ENCODE assay signal across 32 mouse cellular contexts in the genomic region with DNA sequence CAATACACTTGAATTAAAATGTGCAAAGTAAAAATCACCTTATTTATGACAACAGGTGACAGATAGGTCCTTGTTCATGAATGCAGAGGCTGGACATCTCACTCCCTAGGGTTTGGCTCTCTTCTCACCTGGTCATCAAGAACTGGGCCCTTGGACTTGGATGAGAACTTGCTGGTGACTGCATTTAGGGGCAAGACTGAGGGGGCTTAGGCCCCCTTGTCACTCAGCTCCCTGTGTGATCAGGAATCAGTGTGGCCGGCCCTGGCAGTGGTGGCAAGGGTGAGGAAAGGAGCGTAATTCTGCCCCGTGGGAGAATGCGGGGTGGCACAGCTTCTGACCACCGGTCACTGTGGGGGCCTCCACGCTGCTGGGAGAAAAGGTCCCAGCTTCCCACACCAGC. TPM values are rescaled to one million over a fixed set of nuclear protein-coding genes. Genes with fewer than 3 reads are reported as not detected.
"Had no signal": no experiment of that assay in that cellular context is flagged by ENCODE, and none has a peak within 500 bp of the region (broad histone marks: within the 10 kb centered on the region; RNA-seq: fewer than 3 reads in every experiment).

No protein-coding gene starts in this region.

- DNase-seq: left cerebral cortex, postnatal 4 days; liver; liver, embryonic 13.5 days; lung, adult 18-20 months; lung, adult 2 months; lung, embryonic 14.5 days; lung, postnatal 10 days; lung, postnatal 14 days; lung, postnatal 36 days; lung, postnatal 4 days; midbrain, embryonic 14.5 days had no signal

- H3K9ac ChIP-seq: limb, embryonic 12.5 days; limb, embryonic 13.5 days; limb, embryonic 15.5 days; liver, embryonic 13.5 days; liver, embryonic 14.5 days; liver, embryonic 15.5 days; lung, embryonic 14.5 days; lung, embryonic 15.5 days; midbrain, embryonic 12.5 days; midbrain, embryonic 13.5 days; midbrain, embryonic 15.5 days; neural tube, embryonic 12.5 days; neural tube, embryonic 13.5 days had no signal

- H3K4me3 ChIP-seq: left cerebral cortex, adult 2 months; limb, embryonic 10.5 days; limb, embryonic 12.5 days; limb, embryonic 13.5 days; limb, embryonic 15.5 days; liver, embryonic 13.5 days; liver, embryonic 15.5 days; lung, embryonic 15.5 days; megakaryocyte, embryonic 14.5 days; midbrain, embryonic 12.5 days; midbrain, embryonic 13.5 days; midbrain, embryonic 15.5 days; myocyte; neural tube, embryonic 12.5 days; neural tube, embryonic 13.5 days had no signal

- H3K9me3 ChIP-seq: limb, embryonic 10.5 days; limb, embryonic 12.5 days; limb, embryonic 13.5 days; limb, embryonic 15.5 days; liver, embryonic 13.5 days; liver, embryonic 15.5 days; lung, embryonic 15.5 days; megakaryocyte, embryonic 14.5 days; midbrain, embryonic 12.5 days; midbrain, embryonic 13.5 days; midbrain, embryonic 15.5 days; neural tube, embryonic 12.5 days; neural tube, embryonic 13.5 days had no signal

- H3K36me3 ChIP-seq: limb, embryonic 10.5 days; limb, embryonic 12.5 days; limb, embryonic 13.5 days; limb, embryonic 15.5 days; liver, embryonic 13.5 days; liver, embryonic 15.5 days; lung, embryonic 15.5 days; midbrain, embryonic 15.5 days had no signal

- H3K4me1 ChIP-seq: limb, embryonic 12.5 days had no signal

- ATAC-seq: lung, postnatal 0 days; midbrain, embryonic 13.5 days; midbrain, embryonic 15.5 days; midbrain, embryonic 16.5 days had no signal

- H3K27ac ChIP-seq: left cerebral cortex, adult 2 months; limb, embryonic 10.5 days; limb, embryonic 12.5 days; limb, embryonic 13.5 days; limb, embryonic 15.5 days; liver, embryonic 13.5 days; liver, embryonic 14.5 days; liver, embryonic 15.5 days; lung, embryonic 15.5 days; macrophage; midbrain, embryonic 12.5 days; midbrain, embryonic 13.5 days; midbrain, embryonic 15.5 days; neural tube, embryonic 12.5 days; neural tube, embryonic 13.5 days had no signal

- H3K27me3 ChIP-seq: midbrain, embryonic 15.5 days had no signal

- H3K4me2 ChIP-seq: limb, embryonic 12.5 days; limb, embryonic 13.5 days; limb, embryonic 15.5 days; liver, embryonic 11.5 days; liver, embryonic 13.5 days; liver, embryonic 15.5 days; lung, embryonic 14.5 days; lung, embryonic 15.5 days; midbrain, embryonic 11.5 days; midbrain, embryonic 12.5 days; midbrain, embryonic 13.5 days; midbrain, embryonic 15.5 days; neural tube, embryonic 12.5 days; neural tube, embryonic 13.5 days had no signal

RNA-seq across cellular contexts. Expression of a gene that starts 4.9 kb away (rescaled TPM):
- total RNA-seq: megakaryocyte progenitor cell, adult 5-6 weeks had no signal
